Mouse (Mus musculus) liver, embryonic 14.5 days (tissue): ENCODE data around the gene Chst15. TPM values are rescaled to one million over a fixed set of nuclear protein-coding genes. Genes with fewer than 3 reads are reported as not detected.
A peak's percentile ranks its signal among the peaks of the same experiment; 100 is the strongest.

Experiments
- ATAC-seq: fragments of 200-750 bp; cut with Nextera tagmentation; 2 replicates; pipeline ENCODE4 v1.8.0; 2017; ENCODE audit warnings: moderate number of reproducible peaks, mild to moderate bottlenecking, moderate library complexity; ENCODE audit not compliant: insufficient read depth
- DNase-seq, 3 experiments: peaks; one replicate each; pipeline ENCODE4 v3.0.0-alpha.2; 2012 to 2013; ENCODE audit warnings: low read depth in 3 of 3, low spot score in 3 of 3
- H3K27ac ChIP-seq: fragments of 300-500 bp; sonication (generic); 2 replicates; pipeline ENCODE4 v1.5.1; 2014; ENCODE audit warnings: moderate library complexity, mild to moderate bottlenecking, control low read depth, inconsistent platforms
- H3K27me3 ChIP-seq: fragments of 300-500 bp; sonication (generic); 2 replicates; pipeline ENCODE4 v1.6.1; 2014; ENCODE audit warnings: mild to moderate bottlenecking, low read length, moderate library complexity; ENCODE audit not compliant: control insufficient read depth, insufficient read depth
- H3K36me3 ChIP-seq: fragments of 300-500 bp; sonication (generic); replicated peaks from 2 replicates; pipeline ENCODE4 v1.6.1; 2014; ENCODE audit warnings: low read depth; ENCODE audit not compliant: control insufficient read depth, insufficient read depth
- H3K4me1 ChIP-seq, 2 experiments: fragments of 200-500 bp in 1 of 2; fragments of 300-500 bp in 1 of 2; sonication (generic) in 1 of 2; replicated peaks; 2 replicates each; pipeline ENCODE4 v1.6.1; 2012 to 2014; ENCODE audit warnings: antibody characterized with exemption in 1 of 2, inconsistent platforms in 1 of 2, low read length in 1 of 2; ENCODE audit not compliant: control insufficient read depth in 2 of 2, insufficient read depth in 2 of 2
- H3K4me2 ChIP-seq: fragments of 300-500 bp; sonication (generic); 2 replicates; pipeline ENCODE4 v1.6.1; 2014; ENCODE audit warnings: low read depth, mild to moderate bottlenecking, control low read depth, moderate library complexity
- H3K4me3 ChIP-seq, 2 experiments: fragments of 200-500 bp in 1 of 2; fragments of 300-500 bp in 1 of 2; sonication (generic) in 1 of 2; 2 replicates each; pipeline ENCODE4 v1.5.1; 2012 to 2014; ENCODE audit warnings: low read depth in 2 of 2, low read length in 2 of 2, mild to moderate bottlenecking in 2 of 2, control low read depth in 1 of 2, inconsistent platforms in 1 of 2, moderate library complexity in 1 of 2; ENCODE audit not compliant: insufficient read depth in 1 of 2
- H3K9ac ChIP-seq: fragments of 300-500 bp; sonication (generic); replicated peaks from 2 replicates; pipeline ENCODE4 v1.6.1; 2014; ENCODE audit warnings: mild to moderate bottlenecking, control low read depth, moderate library complexity
- H3K9me3 ChIP-seq: fragments of 300-500 bp; sonication (generic); 2 replicates; pipeline ENCODE4 v1.6.1; 2016; ENCODE audit warnings: low read length, mixed read lengths; ENCODE audit not compliant: control insufficient read depth
- CTCF ChIP-seq: IDR thresholded peaks from 2 replicates; pipeline ENCODE4 v1.5.1; 2016; ENCODE audit warnings: antibody characterized with exemption, low read depth, control low read depth
- EP300 ChIP-seq: IDR thresholded peaks from 2 replicates; pipeline ENCODE4 v1.6.1; 2016; ENCODE audit warnings: antibody characterized with exemption, low read depth
- WGBS: fragments of 180-500 bp; shearing (Covaris S2); extraction: QIAGEN DNeasy Blood & Tissue Kit; methylation state at CpG from one replicate; pipeline ENCODE4 v1.1.7; 2014; ENCODE audit not compliant: insufficient replicate concordance; 5-methylcytosine and 5-hydroxymethylcytosine counted together
- polyA plus RNA-seq, 2 experiments: library from polyadenylated mRNA; depleted of rRNA in 1 of 2; stranded (reverse) in 1 of 2; unstranded in 1 of 2; fragments of >200 nt; fragmentation: Nextera tagmentation in 1 of 2; extraction: Ambion mirVana in 1 of 2; gene quantifications; 2 replicates each; pipeline versions ENCODE4 v1.2.1 to v1.2.3; 2012 to 2014

Chst15 gene
- polyA plus RNA-seq, 2 experiments: 2.4 to 2.6 TPM

GRCm38 (mm10) chr7:132343900-132344299 is 26.9 kb upstream of the Chst15 start:
- Histone ChIP-seq H3K4me3 (no peak overlapping the region), H3K27me3 (no peaks in the 10 kb centered on the region), H3K27ac (no peak overlapping the region), H3K4me2 (no peak overlapping the region), H3K36me3 (no peaks in the 10 kb centered on the region), H3K9ac (no peak overlapping the region), H3K4me1 (peaks cover 0 to 3% of the 10 kb centered on the region in 2 experiments; a peak in 2 of 4 replicates), H3K9me3 (no peaks in the 10 kb centered on the region)
- ATAC-seq (no peak), DNase-seq (no peak)
- 45% methylated on average over 2 of the region's 2 CpGs for WGBS
- TF ChIP-seq EP300 (no peak), CTCF (no peak)

GRCm38 (mm10) chr7:132343146-132343545 is 26.1 kb upstream of the Chst15 start:
- ATAC-seq (no peak), DNase-seq (no peak)
- no peak for TF ChIP-seq EP300
- TF ChIP-seq CTCF: no peak
- Histone ChIP-seq H3K36me3 (no peaks in the 10 kb centered on the region), H3K27ac (no peak overlapping the region), H3K9ac (no peak overlapping the region), H3K27me3 (no peaks in the 10 kb centered on the region), H3K9me3 (no peaks in the 10 kb centered on the region), H3K4me1 (peaks cover 0 to 3% of the 10 kb centered on the region in 2 experiments; a peak in 2 of 4 replicates), H3K4me2 (no peak overlapping the region), H3K4me3 (no peak overlapping the region)
- 71% methylated on average over 2 of the region's 2 CpGs for WGBS

DNA sequence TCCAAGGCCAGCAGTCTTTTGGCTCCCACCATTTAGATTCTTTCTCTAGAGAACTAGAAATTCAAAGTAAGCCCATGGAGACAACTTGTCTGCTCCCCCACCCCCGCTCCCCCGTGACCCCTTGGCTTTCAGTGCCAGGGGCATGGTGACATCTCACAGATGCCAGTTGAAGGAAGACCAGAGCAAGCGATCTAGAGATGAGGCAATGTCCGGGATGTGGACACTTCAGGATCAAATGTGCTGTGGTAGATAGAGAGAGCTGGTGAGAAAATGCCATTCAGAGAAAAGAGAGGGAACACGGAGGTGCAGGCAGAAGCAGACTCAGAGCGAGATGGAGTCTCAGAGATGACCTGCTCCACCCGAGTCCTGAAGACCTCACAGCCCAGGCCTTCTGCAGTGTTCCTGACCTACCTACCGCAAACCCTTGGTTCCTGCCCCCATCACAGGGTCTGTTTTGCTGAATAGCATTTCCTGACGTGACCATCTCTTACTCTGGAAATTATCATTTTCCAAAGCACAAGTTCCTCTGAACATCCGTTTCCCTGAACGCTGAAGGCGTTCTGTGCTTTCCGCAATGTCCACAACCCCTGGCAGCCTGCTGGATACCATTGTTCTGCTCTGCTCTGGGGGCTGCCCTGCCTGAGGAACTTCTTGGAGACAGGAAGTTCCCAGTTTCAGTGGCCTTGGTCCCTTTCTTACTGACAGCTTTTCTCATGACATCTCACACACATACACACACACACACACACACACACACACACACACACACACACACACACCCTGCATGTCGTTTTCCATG is 22.2 kb upstream of the Chst15 start:
- ATAC-seq: peak; percentile 48
- TF ChIP-seq CTCF: no peak
- no peak for TF ChIP-seq EP300
- no peak overlapping the region for H3K9ac ChIP-seq
- no peak overlapping the region for H3K27ac ChIP-seq
- H3K36me3 ChIP-seq: no peaks in the 10 kb centered on the region
- no peaks in the 10 kb centered on the region for H3K27me3 ChIP-seq
- H3K4me2 ChIP-seq: no peak overlapping the region
- H3K9me3 ChIP-seq: no peaks in the 10 kb centered on the region
- H3K4me3 ChIP-seq: no peak overlapping the region
- DNase-seq: no peak
- no peaks in the 10 kb centered on the region; a peak in 3 of 4 replicates for H3K4me1 ChIP-seq
- 42% methylated on average over 14 of the region's 14 CpGs for WGBS

GRCm38 (mm10) chr7:132338350-132338749 is 21.3 kb upstream of the Chst15 start:
- 55% methylated on average over 6 of the region's 6 CpGs for WGBS
- ATAC-seq (no peak), DNase-seq (no peak)
- no peak for TF ChIP-seq CTCF
- no peak for TF ChIP-seq EP300
- H3K4me3 ChIP-seq: no peak overlapping the region
- no peaks in the 10 kb centered on the region for H3K27me3 ChIP-seq
- H3K4me1 ChIP-seq: no peaks in the 10 kb centered on the region; a peak in 2 of 4 replicates
- H3K27ac ChIP-seq: no peak overlapping the region
- H3K9me3 ChIP-seq: no peaks in the 10 kb centered on the region
- no peaks in the 10 kb centered on the region for H3K36me3 ChIP-seq
- no peak overlapping the region for H3K9ac ChIP-seq
- H3K4me2 ChIP-seq: no peak overlapping the region

DNA sequence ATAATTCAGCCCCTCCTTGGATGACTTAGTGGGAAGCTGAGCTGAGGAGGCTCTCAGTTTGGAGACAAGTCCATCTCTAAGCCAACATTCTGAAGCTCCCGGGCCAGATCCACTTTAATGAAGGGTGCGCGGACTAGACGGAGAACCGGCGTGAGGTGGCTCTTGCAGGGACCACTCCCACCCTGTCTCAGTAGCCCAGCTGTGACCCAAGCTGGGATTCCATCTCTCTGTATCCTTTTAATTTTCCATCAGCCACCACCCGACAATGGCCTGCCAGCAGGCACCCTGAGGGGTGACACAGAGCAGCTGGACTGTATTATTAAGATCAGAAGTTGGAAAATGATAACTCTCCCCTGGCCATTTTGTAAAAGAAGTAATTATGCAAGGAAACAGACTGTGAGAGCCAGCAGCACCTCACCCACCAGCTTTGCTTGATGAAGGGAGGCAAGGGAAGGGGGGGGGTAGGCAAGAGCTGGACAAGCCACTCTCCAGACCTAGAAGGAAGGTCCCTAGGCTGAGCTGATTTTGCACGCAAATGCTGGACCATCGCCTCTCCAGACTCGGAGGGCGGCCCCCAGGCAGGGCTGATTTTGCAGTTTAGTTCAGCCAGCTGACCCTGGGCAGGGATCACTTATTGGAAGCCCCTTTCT is 20.4 kb upstream of the Chst15 start:
- no peak overlapping the region for H3K4me2 ChIP-seq
- ATAC-seq: no peak

More for the DNA sequence above, 20.4 kb upstream of the Chst15 start:
- no peaks in the 10 kb centered on the region; a peak in 2 of 4 replicates for H3K4me1 ChIP-seq
- H3K9ac ChIP-seq: no peak overlapping the region
- H3K9me3 ChIP-seq: no peaks in the 10 kb centered on the region
- no peak overlapping the region for H3K4me3 ChIP-seq
- no peaks in the 10 kb centered on the region for H3K36me3 ChIP-seq
- WGBS: 80% methylated on average over 11 of the region's 11 CpGs
- no peak for DNase-seq
- TF ChIP-seq EP300 (no peak), CTCF (no peak)
- H3K27ac ChIP-seq: no peak overlapping the region
- no peaks in the 10 kb centered on the region for H3K27me3 ChIP-seq
